Mouse (Mus musculus) layer of hippocampus, postnatal 10 days (tissue): ENCODE measurements around the gene Arhgef28. TPM values are rescaled to one million over a fixed set of nuclear protein-coding genes. Genes with fewer than 3 reads are reported as not detected.
A peak's percentile ranks its signal among the peaks of the same experiment; 100 is the strongest.

ENCODE experiments used
- DNase-seq, 2 experiments: peaks; one replicate each; pipeline ENCODE4 v3.0.0; 2021; ENCODE audit warnings: low spot score in 2 of 2
- total RNA-seq, 2 experiments: library from RNA; stranded (reverse); gene quantifications; 2 replicates each; pipeline ENCODE4 v1.2.3; 2021

Arhgef28 gene
- total RNA-seq, 2 experiments from 2014 or later = 76.3 to 80.5 TPM

GRCm38 (mm10) chr13:97974532-97975194 lies 231.6 kb downstream of the Arhgef28 start:
- no peak for DNase-seq

- no peak for DNase-seq
These were observed 232.3 kb downstream of the Arhgef28 start for GRCm38 (mm10) chr13:97973915-97974314.

GRCm38 (mm10) chr13:97966077-97966476 lies 240.2 kb downstream of the Arhgef28 start:
- DNase-seq = no peak

GRCm38 (mm10) chr13:97964892-97965424 lies 241.3 kb downstream of the Arhgef28 start:
- no peak for DNase-seq

GRCm38 (mm10) chr13:97960142-97960541 lies 246.1 kb downstream of the Arhgef28 start:
- no peak for DNase-seq

GRCm38 (mm10) chr13:97959394-97959888 lies 246.8 kb downstream of the Arhgef28 start:
- no peak for DNase-seq

GRCm38 (mm10) chr13:97955759-97956158 lies 250.5 kb downstream of the Arhgef28 start:
- no peak for DNase-seq

DNA sequence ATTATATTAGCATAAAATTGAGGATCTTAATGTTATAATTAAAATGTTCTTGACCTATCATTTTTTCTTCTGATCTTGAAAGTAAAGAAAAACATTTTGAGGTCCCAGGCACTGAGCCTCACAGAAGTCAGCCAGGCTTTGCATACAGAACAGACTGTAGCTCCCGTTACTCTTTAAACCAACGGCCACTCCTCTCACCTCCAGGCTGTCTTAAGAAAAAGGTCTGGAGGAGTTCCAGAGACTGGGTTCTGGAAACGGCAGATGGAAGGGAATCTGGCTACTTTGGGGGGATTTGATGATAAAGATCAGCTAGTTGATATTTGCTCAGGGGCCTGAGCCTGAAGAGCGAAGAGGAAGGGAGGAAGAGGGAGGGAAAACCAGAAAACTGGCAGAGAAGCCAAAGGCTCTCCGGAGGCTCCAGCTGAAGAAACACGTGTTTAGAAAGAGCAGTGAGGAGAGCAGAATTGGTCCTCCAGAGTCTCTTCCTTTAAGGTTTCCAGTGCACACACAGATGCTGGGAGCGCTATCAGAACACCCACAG lies 251.2 kb downstream of the Arhgef28 start:
- DNase-seq = no peak

GRCm38 (mm10) chr13:97954051-97954450 lies 252.2 kb downstream of the Arhgef28 start:
- no peak for DNase-seq

DNA sequence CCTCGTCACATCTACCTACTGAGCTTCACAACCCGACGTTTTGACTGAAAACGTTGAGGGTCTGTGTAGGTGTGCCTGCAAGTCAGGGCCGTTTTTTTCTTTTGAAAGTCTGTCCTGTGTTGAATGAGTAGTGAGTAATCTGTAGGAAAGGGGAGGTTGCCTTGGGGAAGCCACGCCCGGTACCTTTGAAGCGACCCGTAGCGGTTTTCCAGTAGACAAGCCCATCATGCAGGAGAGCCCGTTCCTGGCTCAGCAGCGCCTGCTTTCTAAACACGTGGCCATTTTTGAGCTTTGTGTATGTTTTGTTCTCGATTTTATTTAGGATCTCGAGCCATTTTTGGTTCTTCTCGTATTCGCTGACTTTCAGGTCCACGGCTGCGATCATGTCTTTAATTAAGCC lies 252.7 kb downstream of the Arhgef28 start:
- no peak for DNase-seq

GRCm38 (mm10) chr13:97948856-97949255 lies 257.4 kb downstream of the Arhgef28 start:
- DNase-seq = no peak

DNA sequence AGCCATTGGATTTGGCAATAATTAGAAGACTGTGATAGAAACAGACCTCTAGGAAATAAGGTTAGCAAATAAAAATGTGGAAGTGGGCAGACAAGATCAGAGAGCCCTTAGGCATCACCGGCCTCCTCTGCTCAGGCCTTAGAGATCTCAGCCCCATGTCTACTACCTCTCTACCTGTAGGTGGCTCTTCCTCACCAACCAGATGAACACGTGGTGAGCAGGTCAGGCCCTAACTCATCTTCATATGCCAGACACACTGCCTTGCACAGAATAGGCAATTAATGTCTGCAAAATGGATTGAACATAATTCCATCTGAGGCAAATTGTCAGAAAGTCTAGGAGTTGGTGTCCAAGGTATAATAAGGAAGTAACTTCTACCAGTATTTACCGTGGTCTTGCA lies 258.6 kb downstream of the Arhgef28 start:
- no peak for DNase-seq

- DNase-seq = no peak
These were observed 259.8 kb downstream of the Arhgef28 start for GRCm38 (mm10) chr13:97946422-97946821.

- DNase-seq = no peak
These were observed 264.1 kb downstream of the Arhgef28 start for GRCm38 (mm10) chr13:97941909-97942680.

- no peak for DNase-seq
These were observed 265.1 kb downstream of the Arhgef28 start for GRCm38 (mm10) chr13:97941099-97941498.

DNA sequence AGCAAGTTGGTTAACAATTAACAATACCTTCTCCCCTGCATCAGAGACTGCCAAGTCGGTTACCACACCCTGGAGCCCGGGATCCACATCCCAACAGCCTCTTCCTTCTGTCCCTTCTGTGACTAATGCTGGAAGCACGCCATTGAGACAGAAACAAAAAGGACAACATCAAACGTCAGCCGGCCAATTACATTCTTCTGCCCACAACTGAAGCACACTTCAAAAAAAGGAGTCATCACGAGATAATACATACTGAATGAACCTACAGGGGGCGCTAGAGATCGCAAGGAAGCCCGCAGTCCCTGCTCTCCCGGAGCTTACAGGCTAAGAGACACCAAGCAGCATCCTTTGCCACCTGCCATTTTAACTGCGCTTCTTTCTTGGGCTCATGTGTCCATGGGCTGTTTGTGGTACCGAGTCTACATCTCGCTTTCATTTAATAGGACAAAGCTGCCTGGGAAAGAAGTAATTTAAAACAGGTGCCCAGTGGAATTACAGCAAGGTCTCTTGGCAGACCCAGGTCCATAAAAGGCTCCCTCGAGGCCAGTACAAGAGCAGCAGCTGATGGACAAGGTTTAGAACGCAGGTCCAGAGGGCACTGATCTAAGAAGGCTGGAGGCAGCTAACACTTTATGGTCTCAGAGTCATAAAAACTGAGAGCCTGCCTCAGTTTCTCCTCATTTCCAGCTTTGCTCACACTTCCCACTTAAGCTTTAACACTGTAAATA lies 266.6 kb downstream of the Arhgef28 start:
- peak; percentile 30 to 49 for DNase-seq

GRCm38 (mm10) chr13:97938596-97939297 lies 267.5 kb downstream of the Arhgef28 start:
- DNase-seq = peak; percentile 95

GRCm38 (mm10) chr13:97937919-97938318 lies 268.3 kb downstream of the Arhgef28 start:
- DNase-seq = peak; percentile 74 to 79

GRCm38 (mm10) chr13:97928135-97928497 lies 278.1 kb downstream of the Arhgef28 start:
- no peak for DNase-seq

DNA sequence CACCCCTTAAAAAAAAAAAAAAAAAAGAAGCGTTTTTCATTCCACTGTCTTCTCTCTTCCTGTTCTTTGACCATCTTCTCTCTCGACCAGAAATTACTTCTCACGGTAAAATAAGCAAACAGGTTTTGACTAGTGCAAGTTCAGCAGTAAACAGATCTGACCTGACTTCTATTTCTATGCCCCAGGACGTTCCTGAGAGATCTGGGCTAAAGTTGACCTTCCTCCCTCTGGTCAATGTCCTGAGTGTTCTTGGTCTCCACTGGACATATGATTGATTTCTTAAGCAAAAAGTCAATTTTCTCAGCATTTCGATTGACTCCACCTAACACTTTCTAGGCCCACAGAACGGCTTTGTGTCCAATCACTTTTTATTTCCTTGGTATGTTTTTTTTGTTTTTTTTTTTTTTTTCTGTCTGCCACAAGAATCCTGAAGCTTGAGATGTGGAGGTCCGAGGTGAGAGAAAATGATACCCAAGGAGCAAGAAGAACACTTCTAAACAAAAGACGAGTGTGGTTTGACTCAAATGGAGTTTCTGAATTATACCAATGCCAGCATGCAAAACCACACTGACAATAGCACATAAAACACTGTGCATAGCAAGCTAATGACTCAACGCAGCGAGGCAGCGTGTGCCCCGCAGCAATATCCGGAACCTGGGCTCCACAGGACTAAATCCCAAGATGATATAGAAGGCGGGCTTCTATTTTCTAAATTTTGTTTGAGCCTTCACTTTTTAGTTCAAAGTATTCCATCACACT lies 278.7 kb downstream of the Arhgef28 start:
- no peak for DNase-seq
